Mouse (Mus musculus) retina, embryonic 14.5 days (tissue): Measurements from ENCODE around the gene Sprtn.

ENCODE experiments used
- DNase-seq: peaks from one replicate; pipeline ENCODE4 v3.0.0-alpha.2; 2015; ENCODE audit warnings: low spot score

Sprtn gene

DNA sequence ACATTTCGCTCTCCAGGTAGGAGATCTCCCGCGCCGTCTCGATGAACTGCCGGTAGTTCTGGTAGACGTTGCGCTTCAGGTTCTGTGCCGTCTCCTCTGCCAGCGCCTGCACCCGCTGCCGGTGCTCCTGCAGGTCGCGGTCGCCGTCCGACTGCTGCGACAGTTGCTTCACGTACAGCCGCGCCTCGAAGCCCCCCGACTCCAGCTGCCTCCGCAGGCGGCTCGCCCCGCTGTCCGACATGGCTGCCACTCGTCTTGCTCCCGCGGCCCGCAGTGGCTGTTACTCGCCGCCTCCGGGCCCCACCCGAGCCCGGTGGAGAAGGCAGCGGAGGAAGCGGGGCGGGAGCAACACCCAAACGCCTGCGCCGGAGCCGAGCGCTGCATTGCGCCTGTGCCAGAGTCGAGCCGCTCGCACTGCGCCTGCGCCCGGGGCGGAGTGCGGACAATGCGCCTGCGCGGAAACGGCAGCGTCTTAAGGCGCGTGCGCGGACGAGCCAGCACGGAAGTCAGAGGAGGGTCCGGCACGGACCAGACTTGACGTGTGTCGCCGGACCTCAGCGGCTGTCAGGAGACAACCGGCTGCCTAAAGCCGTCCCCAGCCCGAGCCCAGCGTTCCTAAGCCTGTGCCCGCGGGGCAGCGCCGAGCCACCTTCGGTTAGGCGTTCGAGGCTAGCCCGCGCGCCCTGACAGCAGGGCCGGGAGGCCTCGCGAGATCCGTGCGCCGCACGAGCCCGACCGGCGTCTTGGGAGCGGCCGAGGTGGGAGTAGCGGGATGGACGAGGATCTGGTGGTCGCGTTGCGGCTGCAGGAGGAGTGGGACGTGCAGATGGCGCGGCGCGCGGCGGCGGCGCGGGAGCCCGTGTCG is at the start of gene Sprtn, which contains the start of gene Exoc8:
TSS of gene Sprtn (plus strand) at position 501 of the 865 bp plus-strand sequence.
TSS of gene Exoc8 (minus strand) at position 320 of the 865 bp plus-strand sequence.
- peak; percentile 98 for DNase-seq

DNA sequence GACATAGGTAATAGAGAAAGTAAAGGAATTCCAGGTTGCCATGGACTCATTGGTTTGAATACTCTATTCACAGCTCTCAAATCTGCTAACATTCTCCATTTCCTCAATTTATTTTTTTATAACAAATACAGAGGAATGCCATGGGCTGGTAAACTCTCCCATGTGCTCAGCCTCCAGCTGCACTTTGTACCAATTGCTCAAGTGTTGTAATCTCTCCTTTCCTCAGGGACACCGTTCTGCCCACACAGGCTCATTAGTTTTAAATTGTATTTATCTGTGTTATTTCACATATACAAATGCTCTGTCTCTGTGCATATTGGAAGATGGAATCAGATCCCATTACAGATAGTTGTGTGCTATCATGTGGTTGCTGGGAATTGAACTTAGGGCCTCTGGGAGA is 44.2 kb upstream of the Sprtn start:
- no peak for DNase-seq

DNA sequence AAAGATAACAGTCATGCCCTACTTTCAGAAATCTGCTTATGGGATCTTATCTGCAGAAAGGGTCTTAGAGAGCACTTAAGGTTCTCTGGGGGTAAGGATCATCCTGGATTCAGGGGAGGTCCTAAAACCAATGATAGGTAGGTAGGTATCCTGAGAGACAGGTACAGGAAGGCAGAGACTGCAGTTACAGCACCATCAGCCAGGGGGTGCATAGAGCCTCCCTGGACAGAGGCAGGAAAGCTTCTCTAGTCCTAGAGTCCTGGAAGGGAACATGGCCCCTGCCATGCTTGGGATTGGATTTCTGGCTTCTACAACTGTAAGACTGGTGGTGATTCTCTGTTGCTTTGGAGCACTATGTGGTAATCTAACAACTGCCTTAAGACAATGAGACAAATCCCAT is 38.2 kb upstream of the Sprtn start:
- peak; percentile 30 for DNase-seq

DNA sequence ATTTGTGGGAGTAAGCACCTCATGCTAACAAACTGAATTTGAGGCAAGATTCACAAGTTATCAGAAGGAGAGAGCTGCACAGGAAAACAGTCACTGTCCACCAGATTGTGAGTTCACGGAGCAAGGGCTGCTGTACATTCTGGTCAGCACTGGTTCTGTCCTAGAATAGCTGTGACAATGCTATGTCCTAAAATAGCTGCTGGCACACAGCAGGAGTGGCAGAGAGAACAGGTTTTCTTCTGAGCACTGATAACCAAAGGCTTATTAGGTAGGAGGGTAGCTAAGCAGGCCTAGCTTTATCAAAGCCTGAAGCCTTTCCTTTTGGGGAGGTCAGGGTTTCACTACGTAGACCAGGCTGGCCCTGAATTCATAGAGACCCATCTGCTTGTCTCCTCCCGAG is 37.5 kb upstream of the Sprtn start:
- no peak for DNase-seq

DNA sequence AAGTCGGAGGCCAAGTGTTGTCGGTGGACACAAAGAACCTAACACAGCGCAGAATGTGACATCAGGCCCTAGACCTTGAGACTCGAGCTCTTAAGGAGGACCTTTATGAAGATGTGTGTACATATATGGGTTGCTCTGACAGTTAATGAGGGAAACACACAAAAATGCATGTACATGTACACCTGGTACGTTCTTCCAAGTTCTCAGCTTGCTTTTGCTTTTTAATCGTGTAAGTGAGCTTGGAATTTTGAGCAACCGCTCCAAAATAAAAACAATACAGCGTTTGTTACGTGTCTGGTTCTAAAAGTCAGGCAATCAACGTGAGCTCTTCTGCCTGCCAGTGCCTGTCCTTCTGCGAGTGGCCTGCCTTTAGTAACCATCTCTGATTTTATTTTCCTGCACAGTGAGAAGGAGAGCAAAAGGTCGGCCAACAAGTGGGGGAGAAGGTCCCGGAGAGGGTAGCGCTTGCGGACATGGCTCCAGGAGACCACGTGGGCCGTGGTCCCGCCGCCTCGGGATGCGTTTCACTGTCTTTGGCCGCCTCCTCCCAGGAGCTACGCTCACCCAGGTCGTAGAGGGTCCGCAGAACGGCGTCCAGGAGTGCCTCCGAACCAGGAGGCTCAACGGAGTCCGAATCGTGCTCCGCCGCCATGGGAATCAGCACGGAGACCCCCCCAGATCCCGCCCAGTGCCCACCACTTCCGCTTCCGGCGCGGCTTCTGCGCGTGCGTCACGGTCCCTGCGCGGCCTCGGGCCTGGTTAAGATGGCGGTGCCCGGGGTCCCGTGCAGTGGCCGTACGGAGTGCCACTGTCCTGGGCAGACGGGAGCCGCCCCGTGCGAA is 35.1 kb upstream of the Sprtn start, which contains the start of the genes Gnpat and 2810004N23Rik:
TSS of gene Gnpat (plus strand) at position 713 of the 842 bp plus-strand sequence.
TSS of gene 2810004N23Rik (minus strand) at position 800 of the 842 bp plus-strand sequence.
- peak; percentile 94 for DNase-seq

DNA sequence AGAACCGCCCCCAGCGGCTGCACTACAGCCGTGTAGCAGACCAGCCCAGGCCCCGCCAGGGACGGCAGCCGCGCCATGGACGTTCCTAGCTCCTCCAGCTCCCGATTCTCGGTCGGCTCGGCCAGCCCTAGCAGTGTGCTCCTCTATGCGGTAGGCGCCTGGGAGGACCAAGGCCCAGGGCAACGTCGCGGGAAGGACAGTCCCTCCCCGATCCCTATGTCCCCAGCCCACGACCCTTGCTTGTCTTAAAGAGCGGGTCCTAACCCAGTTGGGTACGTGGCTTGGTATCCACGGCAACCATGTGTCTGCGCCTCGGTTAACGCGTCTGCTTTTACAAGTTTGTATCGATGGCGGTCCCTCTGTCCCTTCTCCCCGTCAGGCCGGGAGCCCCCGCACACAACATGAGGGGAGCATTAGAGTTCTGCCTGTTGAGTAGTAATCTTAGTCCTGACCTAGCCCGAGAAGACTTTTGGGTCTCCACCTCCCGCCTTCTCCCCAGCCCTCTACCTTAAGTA is 34.5 kb upstream of the Sprtn start:
- no peak for DNase-seq

DNA sequence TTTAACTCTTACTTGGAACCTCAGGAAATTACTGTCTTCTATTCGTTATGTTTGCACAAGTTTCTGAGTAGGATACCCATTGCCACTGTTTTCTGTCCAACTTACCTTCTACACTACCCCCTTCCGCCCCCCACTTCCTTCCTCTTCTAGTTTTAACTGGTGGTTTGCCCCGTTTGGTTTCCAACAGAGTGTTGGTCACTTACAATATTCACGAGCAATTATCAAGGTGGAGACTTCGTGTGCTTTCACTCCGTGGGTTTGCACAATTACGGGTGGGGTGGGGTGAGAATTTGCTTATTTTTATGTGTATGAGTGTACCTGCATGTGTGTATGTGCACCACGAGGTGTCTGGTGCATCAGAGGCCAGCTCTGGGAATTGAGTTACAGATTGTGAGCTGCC is 34.0 kb upstream of the Sprtn start:
- DNase-seq = peak; percentile 3

DNA sequence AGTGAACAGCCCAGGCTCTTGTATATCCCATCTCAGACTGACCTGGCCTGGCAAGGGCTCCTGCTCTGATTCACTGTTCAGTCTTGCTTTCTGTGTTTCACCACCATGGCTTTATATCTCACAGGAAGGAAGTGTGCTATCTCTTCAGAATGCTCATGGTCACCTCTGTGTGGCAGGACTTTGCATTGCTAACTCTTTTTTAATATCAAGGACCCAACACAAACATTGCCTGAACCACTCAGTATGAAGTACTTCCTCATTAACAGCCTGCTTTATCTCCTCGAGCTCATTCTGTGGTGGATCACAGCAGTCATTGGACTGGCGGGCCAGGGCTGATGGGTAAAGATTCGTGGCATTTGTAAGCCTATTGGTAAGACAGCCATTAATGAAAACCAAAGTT is 31.0 kb upstream of the Sprtn start:
- DNase-seq = no peak

DNA sequence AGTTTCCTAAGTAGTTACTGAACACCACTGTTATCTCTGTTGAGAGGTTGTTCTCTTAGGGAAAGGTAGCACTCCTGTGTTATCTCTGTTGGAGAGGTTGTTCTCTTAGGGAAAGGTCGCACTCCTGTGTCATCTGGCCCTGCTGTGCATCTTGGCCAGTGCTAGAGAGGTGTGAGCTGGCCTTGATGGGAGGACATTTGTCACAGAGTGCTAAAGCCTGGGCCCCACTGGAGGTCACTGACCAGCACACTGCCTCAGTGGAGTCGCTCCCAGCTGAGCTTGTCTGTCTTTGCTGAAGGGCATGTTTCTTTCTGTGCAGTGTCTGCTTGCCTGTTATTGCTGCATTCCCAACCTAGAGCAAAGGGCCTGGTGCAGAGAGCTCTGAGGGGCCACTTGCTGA is 30.6 kb upstream of the Sprtn start:
- DNase-seq = no peak

DNA sequence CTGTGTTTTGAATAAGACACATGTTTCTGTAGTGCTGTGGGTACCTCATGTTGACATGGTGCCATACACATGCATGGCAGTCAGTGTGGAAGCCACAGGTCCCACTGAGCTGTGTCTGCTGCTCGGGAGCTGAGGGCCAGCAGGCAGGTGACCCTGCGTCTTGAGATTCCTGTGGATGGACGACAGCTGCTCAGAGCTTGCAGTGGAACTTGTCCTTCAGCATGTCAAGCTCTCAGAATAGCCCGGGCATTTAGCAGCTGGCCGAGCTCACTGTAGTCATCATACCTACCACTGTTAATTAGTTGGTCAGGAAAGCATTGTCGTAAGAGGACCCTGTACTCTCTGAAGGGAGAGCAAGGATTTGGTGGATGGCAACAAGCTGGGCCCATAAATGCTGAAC is 28.0 kb upstream of the Sprtn start:
- DNase-seq = no peak

DNA sequence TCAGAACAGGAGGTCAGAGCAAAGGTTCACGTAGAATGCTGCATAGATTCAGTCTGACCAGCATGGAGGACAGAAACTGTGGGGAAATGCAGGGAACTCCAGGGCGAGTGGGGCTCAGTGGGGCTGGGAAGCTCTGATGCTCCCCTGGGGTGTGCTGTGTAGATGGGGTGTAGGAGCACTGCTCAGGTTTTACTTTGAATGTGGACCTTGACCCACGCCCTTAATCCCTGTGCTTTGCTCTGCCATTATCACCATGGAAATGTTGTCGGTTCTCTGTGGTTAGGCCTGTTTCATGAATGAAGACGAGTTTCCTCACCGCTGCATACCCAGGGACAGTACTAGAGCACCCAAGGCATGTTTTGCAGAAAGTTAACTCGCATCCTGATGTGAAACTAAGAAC is 26.2 kb upstream of the Sprtn start:
- DNase-seq = no peak

DNA sequence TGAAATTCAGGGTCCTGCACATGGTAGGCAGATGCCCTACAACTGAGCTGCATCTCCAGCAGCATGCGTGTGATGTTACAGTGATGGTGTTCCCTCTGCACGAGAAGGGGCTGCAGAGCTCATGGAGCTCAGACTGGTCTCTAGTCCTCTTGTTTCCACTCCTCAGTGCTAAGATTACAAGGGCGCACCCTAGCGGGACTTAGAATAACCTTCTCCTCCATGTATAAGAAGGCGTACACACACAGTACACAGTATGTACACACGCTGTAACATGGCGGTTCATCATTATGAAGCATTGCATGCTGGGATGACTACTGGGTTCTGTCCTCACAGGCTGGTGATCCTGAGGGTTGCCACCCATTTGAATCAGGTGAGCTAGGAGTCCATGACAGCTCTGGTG is 25.6 kb upstream of the Sprtn start:
- DNase-seq = no peak

DNA sequence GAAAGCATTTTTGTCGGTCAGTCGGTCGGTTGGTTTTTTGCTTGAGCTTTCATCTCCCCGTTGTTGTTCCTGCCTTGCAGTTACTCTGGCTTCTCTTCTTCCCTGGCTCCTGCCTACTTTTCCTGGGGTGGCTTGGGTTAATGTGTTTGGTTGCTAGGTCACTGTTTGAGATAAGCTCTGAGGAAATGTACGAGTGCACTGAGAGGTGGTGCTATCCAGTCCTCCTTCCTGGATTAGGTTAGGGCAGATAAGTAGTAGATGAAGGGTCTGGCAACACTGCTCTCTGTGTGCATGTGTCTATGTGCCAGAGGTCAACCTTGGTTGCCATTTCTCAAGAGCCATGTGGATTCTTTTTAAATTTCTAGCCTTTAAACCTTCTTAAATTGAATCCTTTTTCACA is 25.0 kb upstream of the Sprtn start:
- no peak for DNase-seq

DNA sequence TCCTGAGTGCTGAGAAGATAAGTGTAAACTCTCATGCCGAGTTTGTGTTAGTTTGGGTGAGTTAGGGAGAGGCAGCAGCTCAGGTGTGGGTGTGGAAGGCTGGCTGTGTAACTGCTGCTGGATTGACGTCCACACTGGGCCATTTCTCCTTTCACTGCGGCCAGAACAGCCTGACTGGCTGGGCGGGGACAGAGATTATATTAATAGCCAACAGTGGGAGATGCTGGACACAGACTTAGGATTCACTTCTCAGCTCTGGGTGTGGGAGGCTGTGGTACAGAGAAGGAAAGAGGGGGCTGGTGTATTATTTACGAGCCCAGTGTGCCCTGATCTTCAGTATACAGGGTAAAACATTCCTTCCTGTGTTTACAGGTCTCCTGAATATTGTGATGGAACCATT is 19.5 kb upstream of the Sprtn start:
- DNase-seq = no peak

DNA sequence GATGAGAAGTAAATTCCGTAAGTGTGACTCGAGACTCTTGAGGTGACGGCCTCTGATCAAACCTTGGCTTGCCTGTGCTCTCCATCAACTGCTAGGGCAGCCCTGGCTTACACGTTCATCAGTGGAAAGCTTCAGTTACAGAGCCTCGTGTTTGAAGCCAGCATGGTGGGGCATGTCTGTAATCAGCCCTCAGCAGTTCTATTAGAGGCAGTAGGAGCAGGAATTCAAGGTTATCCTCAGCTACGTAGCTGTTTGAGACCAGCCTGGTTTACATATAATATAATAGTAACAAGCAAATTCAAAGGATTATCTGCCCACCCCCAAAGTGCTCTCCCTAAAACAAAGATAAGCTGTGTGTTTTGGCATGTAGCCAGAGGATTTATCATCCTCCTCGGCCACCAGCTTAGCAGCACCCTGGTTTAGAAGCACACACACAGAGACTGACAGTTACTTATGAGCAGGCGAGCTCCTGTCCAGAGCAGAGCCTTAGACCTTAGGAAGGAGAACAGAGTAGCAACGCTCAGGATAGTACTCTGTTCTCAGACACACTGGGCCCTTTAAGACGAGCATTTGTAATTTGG is 18.6 kb upstream of the Sprtn start:
- no peak for DNase-seq

DNA sequence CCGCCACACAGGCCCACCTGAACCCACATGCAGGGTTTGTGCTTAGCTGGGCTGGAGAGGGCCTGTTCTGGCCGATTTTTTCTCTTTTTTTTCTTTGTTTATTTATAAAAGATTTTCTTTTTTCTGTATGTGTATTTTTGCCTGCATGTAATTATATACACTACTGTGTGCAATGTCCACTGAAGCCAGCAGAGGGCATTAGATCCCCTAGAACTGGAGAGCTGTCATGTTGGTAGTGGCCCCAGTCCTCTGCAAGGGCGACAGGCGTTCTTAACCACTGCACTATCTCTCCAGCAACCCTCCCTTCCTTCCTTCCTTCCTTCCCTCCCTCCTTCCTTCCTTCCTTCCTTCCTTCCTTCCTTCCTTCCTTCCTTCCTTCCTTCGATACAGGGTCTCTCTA is 9.3 kb upstream of the Sprtn start:
- no peak for DNase-seq

DNA sequence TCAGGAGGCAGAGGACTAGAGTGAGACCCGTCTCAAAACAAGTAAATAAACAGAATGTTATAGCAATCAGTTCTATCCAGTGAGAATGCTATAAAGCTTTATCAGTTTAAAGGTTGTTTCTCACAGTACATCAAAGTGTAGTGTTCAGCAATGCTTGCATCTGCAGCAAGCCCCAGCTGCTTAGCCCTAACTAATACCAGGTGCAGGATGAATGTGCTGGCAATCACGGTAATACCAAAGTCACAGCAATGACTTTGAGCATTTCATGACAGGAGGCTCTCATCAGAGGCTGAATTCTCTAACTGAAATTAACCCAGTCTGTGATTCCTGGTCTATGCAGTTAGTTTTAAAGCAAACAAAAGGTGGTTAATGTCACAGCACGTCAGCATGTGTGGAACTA is 5.1 kb upstream of the Sprtn start:
- no peak for DNase-seq

DNA sequence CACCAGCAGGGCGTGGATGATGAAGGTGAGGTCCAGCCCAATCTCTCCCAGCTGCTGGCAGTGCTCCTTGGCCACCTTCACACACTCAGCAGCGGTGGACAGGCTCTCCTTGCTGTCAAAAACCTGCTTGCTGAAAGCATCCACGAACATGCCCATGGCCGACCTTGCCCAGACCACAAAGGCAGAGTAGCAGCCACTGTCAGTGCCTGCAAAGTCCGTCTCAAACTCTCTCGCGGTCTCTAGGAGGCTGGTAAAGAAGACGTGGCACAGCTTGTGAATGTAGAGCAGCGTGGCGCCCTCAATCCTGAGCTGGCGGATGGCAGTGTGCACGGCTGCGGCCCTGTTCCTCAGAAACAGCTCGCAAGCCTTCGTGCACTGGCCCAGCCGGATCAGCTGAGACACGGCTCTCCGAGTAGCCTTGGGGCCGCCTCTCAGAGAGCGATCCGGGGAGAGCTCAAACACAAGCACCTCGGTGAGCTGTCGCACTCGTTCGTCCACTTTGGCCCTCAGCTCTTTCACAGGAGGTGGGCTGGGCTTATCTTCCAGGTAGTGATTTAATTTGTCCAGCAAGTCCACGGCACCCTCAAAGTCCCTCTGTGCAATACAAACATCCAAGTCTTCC is 1.6 kb upstream of the Sprtn start:
- DNase-seq = no peak

DNA sequence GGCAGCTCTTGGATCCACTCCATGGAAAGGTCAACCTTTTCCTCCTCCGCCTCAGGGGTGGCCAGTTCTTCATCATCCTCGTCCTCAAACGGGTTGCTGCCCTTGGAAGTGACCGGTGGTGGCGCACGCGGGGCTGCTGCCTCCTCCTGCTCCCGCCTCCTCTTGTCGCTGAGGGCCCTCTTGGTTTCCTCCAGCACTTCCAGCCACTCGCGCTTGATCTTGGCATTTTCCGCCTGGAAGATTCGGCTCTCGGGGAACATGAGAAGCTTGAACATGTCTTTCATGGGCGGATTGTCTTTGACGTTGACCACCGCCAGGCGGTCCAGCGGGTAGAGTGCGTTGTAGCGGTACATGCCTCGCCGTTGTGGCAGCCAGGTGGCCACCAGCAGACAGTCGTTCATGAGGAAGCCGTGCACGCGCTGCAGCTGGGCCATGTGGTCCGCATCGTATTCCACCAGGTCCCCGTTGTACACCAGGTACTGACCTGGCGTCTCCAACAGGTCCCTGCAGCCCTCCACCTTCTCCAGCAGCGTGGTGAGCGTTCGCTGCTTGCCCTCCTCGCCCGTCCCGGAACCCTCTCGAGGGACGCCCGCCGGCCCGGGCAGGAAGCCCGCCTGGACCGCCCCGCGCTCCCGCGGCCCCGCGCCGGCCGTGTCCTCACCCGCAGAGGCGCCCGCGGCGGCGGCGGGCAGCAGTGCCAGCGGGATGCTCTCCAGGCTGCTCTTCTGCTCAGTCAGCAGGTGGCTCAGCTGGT is 877 bp upstream of the Sprtn start:
- DNase-seq = peak; percentile 84

DNA sequence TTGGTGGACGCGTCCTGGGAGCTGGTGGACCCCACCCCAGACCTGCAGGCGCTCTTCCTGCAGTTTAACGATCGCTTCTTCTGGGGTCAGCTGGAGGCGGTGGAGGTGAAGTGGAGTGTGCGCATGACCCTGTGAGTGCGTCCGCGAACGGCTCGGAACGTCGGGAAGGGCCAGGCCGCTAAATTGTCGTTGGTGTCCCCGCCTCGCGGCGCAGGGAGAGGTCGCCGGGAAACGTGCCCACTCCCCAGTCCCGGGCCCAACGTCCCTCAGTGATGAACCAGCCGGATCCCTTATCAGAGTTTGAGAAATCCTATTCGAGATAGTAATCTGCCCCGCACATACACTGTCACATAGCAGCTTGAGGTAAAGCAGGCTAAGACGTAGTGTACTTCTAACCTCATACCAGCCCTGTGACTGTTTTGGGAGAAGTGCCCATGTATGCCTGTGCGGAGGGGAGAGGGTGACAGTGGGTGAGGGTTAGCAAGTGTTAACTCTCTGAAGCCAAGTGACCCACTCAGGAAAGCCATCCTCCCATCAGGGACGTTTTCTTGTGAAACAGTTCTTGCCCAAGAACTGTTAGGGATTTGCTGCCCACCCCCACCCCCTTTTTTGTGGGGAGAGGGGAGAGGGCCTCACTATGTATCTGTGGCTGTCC is 692 bp downstream of the Sprtn start:
- no peak for DNase-seq

DNA sequence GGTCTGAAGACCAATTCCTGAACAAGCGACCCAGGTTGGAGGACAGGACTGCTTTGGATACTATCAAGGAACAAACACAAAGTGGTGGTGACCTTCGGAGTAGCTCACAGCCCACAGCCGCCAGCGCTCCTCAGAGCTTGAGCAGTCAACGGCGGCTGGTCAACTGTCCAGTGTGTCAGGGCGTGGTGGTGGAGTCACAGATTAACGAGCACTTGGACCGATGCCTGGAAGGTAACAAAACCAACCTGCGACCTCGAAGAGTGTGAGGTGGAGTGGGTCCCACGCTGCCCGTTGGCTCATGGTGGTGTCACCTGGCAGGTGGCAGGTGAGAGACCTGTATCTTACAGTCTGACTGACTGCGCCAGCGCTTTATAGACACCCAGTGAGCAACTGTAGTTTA is 5.5 kb downstream of the Sprtn start:
- DNase-seq = no peak
